Mouse (Mus musculus) gastrocnemius, postnatal 14 days (tissue): ENCODE measurements around the gene Mphosph6. TPM values are rescaled to one million over a fixed set of nuclear protein-coding genes. Genes with fewer than 3 reads are reported as not detected.

Experiments
- DNase-seq: peaks from one replicate; pipeline ENCODE4 v3.0.0; 2021; ENCODE audit warnings: mixed read lengths
- intact Hi-C: fragments of 180-260 bp; cut with DNase I; formaldehyde crosslinking; loops from one replicate; pipeline ENCODE4 v1.15.1; 2025; ENCODE audit warnings: low total_unique reads
- long read RNA-seq, 2 experiments: library from polyadenylated mRNA; stranded (forward); transcript quantifications; one replicate each; pipeline ENCODE4 v2.0.0; 2021
- total RNA-seq, 2 experiments: library from RNA; stranded (reverse); gene quantifications; 2 replicates each; pipeline ENCODE4 v1.2.3; 2021

The Mphosph6 gene
- total RNA-seq: 1 to 10 TPM; 6.6 to 8.8 TPM
- long read RNA-seq, experiment 1, partial matches to known transcripts: 0 of 7 reads
- long read RNA-seq, experiment 1, other reads (novel, unspliced or antisense): 0 of 7 reads
- long read RNA-seq, experiment 2, partial matches to known transcripts: 0 of 4 reads
- long read RNA-seq, experiment 2, other reads (novel, unspliced or antisense): 1 of 4 reads

DNA sequence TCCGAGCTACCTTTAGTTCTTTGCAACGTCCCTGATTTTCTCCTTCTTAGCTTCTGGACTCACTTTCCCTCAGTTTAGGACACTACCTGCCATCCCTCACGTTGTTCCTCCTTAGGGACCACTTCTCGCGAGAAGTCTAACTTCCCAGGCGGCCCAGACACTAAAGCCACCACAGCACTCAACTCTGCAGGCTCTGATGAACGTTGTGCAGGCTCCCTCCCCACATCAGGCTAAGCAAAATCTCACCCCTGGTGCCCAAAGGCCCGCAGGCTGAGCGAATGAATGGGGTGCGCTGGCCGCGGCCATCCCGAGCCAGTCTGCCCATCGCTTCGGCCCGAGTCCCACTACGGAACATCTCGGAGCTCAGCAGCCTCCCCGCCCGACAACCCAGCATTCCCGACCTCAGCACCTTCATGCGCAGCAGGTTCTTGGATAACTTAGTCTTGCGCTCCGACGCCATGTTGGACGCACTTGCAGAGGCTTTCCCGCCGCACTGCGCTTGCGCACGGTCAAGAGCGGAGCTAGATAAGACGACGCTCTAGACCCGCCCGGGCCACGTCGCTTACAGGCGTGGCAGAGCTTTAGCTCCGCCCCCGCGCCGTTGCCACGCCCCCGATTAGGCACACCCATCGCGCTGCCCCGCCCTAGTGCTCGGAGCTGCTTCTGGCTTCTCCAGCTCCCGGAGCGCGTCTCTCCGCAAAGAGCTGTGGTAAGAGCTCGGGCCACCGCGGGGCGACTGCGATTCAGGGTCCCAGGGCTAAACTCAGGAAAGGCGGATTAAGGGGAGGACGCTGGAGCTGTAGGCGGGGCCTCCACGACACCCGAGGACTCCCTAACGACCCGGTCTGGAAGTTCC is at the start of gene Mphosph6:
Gene Mphosph6 (minus strand): TSS at position 501 of the 856 bp plus-strand sequence.
- DNase-seq: peak; percentile 98
- intact Hi-C loops: no loop called here

DNA sequence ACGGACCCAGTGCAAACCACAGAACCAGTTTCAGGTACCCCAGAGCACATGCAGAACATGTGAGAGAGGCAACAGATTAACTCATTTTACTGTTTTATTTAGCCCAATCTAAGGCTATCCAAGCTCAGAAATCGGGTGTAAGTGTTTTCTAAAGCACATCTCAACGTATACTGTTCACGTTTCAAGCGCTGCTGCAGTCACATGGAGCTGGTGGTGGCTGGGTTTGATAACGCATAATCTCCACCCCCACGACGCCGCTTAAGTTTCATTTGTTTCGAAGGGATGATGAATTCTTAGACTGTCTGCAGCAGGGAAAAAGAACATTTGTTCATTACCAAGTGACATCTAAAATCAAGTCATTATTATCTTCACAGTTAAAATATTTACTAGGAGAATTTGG is 48.7 kb upstream of the Mphosph6 start:
- no peak for DNase-seq
- intact Hi-C loops: no loop called here

DNA sequence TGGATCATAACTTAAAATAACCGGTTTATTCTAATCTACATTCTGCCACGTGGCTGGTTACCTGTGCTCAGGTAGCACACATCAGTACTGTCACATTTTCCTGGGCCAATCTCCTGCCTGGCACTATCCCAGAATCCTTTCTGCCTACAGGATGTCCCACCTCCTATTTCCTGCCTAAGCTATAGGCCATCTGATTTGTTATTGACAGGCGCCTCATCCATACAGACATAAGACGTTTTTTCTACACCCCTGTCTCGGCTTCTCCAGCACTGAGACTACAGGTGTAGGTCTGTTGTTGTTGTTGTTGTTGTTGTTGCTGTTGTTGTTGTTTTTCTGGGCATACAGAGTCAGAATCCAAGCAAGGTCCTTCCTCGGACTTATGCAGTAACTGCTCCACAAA is 46.1 kb upstream of the Mphosph6 start:
- intact Hi-C loops: no loop called here

DNA sequence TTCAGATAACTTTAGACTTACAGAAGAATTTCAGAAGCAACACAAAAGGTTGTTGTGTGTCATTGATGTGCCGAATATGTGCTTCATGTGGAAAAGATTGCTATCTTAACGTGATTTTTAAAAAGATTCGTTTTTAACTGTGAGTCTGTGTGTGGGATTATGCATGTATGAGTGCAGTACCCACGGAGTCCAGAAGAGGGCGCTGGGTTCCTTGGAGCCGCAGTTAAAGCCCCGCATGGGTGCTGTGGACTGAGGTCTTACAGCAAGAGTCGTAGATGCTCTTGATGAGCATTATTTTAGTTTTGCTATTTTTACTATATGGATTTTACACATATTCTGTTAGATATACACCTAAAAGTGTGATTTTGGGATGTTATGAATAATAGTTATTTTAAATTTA is 42.0 kb upstream of the Mphosph6 start:
- no peak for DNase-seq
- intact Hi-C loops: no loop called here

More for the DNA sequence above, 46.1 kb upstream of the Mphosph6 start:
- DNase-seq: no peak

DNA sequence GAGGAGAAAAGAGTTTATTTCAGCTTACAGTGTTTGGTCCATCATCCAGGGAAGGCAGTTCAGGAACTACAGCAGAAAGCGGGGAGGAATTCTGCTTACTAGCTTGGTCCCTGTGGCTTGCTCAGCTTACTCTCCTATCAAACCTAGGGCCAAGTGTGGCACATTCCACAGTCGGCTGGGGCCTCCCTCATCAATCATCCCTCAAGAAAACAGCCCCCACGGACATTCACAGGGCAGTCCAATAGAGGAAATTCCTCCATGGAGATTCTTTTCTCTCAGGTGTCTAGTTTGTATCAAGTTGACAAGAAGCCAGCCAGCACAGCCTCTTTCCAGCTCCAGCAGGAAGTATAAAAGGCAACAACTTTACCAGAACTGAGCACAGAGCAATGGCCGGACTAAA is 11.8 kb upstream of the Mphosph6 start:
- DNase-seq: no peak
- intact Hi-C loops: no loop called here

DNA sequence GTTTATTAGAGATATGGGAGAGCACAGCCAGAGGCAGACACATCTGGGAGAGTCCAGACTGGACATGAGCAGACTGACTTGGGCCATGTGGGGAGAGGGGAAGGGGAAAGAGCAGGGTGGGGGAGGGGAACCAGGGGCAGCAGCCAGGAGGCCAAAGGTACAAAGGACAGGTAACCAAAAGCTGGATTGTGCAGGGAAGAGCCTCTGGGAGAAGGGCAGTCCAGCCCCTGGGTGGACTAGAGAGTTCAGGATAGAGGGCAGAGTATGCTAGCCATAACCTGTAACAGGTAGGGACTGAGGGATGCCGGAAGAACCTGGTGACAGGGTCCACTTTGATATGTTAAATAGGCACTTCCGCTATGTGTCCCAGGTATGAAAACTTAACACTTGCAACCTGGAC is 8.9 kb upstream of the Mphosph6 start:
- DNase-seq: no peak
- intact Hi-C loops: no loop called here

DNA sequence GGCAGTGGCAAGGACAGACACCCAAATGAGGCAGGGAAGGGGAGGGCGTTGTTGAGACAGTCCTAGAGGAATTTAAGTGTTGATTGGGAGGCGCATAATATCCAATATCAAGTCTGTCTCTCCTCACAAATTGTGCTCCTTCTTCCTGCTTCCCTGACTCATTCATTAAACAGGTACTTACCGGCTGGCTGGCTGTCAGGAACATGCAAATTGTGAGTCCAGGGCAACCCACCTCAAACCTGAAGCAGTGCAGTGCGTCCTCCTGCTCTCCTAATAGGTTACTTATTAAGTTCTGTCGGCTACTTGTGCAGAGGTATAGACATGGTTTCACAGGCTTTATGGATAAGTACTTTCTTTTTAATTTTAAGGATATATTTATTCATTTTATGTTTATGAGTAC is 3.7 kb upstream of the Mphosph6 start:
- intact Hi-C loops: no loop called here
- no peak for DNase-seq

DNA sequence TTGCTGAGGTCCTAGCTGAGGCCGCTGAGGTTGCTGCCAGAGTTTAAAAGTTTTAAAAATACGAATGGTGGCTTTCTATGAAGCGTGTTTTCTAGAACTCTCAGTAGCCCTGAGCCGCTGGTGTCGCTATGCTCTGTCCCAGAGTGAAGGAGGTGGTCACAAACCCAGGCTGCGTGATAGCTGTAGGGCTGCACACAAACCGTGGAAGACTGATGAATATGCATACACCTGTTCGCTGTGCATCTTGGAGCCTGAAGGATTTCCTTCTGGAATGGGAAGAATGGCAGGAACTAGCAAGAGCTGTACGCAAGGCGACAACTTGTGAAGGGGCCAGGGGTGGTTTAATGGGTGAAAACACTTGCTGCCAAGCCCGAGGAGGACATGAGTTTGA is 551 bp upstream of the Mphosph6 start:
- intact Hi-C loops: no loop called here

DNA sequence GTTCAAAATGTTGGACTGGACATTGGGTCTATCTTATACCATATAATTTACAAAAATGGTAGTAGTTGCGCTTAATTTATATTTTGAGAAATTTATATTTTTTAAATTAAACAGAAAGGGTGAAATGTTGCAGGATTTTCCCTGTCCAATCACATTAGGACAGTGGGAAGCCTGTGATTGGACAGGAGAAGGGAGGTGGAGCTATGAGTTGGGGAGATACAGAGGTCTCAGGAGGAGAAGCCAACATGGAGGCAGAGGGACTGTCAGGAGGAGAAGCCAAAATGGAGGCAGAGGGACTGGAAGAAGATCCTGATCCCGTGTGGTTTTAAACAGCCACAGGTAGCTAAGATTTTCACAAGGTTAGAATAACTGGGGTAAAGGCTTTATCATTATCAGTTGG is 3.7 kb downstream of the Mphosph6 start:
- intact Hi-C loops: no loop called here
- DNase-seq: no peak

More for the DNA sequence above, 551 bp upstream of the Mphosph6 start:
- no peak for DNase-seq

DNA sequence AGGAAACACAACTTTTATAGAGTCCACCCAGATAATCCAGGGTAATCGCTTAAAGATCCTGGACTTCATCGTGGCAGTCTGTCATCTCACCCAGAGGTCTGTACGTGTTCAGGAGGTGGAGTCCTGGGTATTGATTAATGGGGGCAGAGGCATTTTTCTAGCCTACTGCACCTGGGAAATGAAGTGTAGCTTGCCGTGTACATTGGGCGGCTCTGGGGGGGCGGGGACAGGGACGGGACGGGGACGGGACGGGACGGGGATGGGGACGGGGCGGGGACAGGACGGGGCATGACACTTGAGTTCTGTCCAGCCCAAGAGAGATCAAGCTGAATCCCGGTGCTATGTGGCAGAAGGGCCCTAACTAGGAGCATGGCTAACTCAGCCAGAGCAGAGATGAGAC is 5.3 kb downstream of the Mphosph6 start:
- DNase-seq: no peak
- intact Hi-C loops: no loop called here

DNA sequence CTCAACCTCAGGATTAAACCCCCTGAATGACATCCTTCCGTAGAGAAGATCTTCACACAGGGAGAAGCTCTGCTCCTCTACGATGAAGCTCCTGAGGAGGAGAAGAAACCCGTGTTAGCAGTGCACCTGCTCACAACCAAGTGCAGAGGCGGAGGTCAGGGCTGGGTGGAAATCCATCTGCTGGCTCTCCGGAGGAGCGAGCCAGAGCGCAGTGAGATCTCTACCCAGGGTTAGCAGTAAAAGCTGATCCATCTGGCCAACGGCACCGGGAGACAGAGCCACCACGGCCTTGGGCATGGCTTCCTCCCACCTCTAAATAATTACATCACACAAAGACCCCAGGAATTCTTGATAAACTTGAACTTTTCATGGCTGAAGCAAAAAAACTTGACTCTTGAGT is 7.2 kb downstream of the Mphosph6 start:
- no peak for DNase-seq
- intact Hi-C loops: no loop called here

DNA sequence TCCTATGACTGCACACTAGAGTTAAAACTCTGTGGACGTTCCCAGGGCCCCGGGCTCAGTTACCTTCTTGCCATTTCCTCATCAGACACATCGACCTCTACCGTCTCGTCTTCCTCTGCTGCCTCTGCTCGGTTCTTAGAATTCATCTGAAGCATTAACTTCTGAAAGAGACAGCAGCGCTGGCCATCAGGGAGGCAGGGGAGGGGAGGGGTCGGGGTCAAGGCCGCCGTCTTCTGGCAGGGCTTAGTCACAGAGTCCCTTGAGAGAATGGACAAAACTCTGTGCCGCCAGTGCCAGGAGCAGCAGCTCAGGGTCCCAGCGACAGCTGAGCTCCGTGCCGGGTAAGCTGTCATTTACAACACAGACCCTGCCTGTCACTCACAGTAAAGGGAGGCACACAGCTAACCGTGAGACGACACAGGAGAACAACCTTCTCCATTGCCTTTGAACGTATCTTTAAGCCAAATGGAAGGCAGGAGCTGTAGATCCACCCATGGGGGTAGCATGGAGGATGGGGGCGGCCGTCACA is 9.1 kb downstream of the Mphosph6 start:
- intact Hi-C loops: no loop called here

DNA sequence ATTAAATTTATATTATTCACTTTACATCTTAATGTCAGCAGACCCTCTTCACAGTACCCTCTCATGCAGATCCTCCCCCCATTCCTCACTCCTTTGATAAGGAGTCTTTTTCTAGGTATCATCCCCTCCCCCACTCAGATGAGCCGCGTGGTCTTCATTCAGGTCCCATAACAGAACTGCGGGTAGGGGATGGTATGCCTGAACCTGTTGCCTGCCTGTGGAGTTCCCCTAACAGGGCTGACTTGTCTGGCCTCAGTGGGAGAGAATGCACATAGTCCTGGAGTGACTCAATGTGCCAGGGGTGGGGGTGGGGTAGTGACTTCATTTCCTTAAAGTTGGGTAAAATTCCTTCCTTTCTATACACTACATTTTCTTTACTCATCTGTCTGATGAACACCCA is 15.3 kb downstream of the Mphosph6 start:
- DNase-seq: no peak
- intact Hi-C loops: no loop called here

More for the DNA sequence above, 9.1 kb downstream of the Mphosph6 start:
- DNase-seq: no peak

DNA sequence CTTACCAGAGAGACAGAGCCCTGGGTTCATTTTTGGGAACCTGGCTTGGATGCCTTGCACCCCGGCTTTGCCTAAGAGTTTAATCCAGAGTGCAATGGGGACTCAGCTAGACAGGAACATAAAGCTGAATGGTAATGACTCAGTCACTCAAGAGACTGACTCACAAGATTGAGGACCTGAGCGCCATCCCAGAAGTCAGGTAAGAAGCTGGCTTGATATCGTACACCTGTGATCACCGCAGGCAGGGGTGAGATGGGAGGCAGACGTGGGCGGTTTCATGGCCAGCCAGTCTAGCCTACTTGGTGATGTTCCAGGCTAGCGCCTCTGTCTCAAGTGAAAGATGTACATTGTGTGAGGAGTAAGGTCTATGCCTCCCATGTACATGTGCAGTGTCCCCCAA is 18.7 kb downstream of the Mphosph6 start:
- intact Hi-C loops: no loop called here
- DNase-seq: no peak

DNA sequence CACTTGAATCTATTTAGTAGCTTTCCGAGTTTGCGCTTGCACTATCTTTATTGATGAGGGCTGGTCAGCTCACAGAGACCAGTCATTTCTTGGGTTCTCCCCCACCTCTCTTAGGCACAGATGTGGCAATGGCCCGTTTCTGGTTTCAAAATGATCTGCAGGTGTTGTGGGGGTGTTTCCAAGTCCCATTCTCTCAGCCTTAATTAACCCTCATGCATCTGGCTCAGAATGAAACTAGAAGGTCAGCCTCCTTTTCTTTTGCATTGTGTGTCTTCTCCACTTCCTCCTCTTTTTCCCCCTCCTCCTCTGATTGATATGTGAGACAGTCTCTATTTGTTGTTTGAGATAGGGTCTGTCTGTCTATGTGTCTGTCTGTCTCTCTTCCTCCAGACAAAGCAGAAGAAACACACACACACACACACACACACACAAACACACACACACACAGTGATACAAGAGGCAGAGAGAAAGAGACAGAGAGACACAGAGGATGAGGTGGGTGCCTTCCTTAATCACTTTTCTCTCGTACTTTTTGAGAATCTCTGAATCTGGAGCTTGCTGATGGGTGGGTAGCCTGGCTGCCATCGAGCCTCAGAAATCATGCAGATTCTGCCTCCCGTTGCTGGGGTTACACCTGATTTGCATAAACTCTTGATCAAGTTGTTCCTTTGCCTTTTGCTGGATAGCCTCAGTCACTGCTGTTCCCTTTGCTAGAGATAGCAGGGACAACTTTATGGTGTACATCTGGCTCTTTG is 20.2 kb downstream of the Mphosph6 start:
- no peak for DNase-seq
- intact Hi-C loops: no loop called here

DNA sequence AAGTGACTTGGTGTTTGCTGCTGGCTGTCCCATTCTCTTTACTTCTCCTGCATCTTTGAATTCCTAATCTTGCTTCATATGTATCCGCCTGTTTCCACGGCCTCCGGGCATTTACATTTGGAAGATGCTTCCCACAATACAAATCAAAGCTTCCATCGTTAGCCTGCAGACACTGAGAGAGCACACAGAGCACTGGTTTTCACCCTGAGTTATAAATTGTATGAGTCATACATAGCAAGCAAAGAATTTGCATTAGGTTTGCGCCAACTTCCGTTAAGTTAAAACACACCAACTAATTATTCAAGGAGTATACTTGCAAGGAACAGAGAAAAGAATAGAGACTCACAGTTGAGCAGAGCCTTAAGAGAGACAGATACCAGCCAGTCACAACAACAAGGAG is 22.4 kb downstream of the Mphosph6 start:
- intact Hi-C loops: no loop called here
- no peak for DNase-seq

DNA sequence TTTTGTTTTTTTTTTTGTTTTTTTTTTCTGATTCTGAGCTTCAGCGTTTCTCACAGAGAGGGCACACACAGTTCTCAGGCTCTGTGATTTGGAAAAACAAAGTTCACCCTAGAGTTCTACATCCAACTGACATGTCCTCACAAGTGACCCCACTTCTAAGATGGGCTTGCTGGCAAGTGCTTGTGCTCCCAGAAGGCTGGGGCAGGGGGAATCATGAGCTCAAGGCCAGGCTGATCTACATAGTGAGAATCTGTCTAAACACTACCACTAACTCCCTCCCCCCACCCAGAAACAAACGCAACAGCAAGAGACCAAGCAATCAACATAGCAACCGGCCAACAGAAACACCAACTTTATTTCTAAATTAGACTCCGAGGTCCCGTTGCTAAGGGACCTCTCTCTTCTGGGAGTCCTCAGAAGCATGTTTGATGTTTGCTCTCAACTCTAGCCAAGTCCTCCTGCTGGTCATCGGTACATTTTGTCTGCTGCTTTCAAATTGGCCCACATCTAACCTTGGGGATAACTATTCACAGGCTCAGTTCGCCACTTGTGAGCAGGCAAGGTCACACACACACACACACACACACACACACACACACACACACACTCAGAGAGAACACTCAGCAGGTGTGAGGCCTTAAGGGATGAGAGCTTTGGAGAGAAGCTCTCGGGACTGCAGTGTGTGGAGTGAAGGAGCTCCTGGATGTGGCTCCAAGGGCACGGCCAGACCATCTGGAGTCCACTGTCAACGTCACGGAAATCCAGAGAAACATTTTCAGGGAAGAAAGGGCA is 23.0 kb downstream of the Mphosph6 start:
- DNase-seq: no peak
- intact Hi-C loops: no loop called here

DNA sequence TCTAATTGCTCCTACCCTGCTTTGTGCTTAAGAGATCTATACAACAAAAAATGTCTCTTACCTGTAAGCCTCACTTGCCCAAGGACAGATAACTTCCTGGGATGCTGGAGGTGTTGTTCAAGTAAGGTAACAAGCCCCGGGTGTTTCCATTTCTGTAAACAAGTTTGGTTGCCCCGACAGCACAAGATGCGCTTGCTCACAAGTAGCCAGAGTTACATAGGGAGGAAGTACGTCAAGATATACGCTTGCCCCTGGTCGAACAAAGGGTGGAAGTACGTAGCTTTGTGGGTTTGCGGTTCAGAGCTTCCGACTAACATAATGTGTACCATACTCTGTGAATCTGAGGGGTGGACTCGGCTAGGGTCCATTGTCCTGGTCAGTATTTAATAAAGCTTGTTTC is 25.7 kb downstream of the Mphosph6 start:
- intact Hi-C loops: no loop called here
- no peak for DNase-seq

DNA sequence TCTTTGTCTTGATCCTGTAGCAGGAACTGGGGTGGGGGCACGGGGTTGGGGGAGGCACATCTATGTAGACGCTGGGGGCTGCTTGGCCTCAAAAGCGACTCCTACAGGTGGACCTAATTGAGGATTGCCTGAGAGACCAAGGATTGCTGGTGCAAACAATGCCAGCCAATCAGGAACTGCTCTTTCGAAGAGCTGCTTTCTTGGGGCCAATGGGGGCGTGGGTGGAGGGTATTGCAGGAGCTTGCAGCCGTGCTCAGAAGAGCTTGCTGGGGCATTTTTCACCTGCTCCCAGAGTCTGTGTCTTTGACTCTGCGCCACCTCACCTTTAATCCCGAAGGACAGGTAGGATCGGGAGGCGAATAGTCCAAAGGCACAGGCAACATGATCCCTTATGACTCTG is 26.1 kb downstream of the Mphosph6 start:
- intact Hi-C loops: no loop called here
- DNase-seq: no peak

DNA sequence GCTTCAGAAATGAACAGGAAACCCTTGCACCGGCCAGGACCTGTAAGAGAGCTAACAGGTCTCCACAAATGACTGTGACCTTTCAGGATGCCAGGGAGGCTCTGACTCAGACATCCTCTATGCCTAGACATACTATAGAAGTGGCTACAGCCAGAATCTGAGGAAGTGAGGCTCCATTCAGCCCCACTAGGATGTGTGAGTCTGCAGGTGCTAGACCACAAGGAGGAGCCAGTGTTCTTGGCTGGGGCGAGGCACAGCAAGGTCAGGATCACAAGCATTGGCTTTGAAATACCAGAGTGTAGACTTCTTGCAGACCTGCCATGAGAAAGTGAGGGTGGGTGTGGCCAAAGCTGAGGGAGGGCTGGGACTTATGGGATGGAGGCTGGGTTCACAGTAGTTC is 29.1 kb downstream of the Mphosph6 start:
- intact Hi-C loops: loop anchor here (5.0 kb wide), 1 partner anchor 90 kb away; no protein-coding TSS in a partner anchor
- no peak for DNase-seq
